ENCODE assay signal across 27 mouse cellular contexts in genomic region chr17:66435982-66436381, GRCm38 (mm10). TPM values are rescaled to one million over a fixed set of nuclear protein-coding genes. Genes with fewer than 3 reads are reported as not detected.
DNase-seq lines count a peak whose midpoint lies in the region; ATAC-seq lines count a peak whose summit lies in the region.
"Had no signal": no experiment of that assay in that cellular context is flagged by ENCODE, and none has a peak within 500 bp of the region (broad histone marks: within the 10 kb centered on the region; RNA-seq: fewer than 3 reads in every experiment).

No protein-coding gene starts in this region.

- peak; percentile 63 for DNase-seq in cerebellum, adult 9-11 months
- no peak for DNase-seq in cerebellum, adult 11 months
- DNase-seq in hindbrain, embryonic 14.5 days (ENCODE audit: low spot score), result no peak
- no peak for DNase-seq in embryo, embryonic 10 days (ENCODE audit: low spot score)
- DNase-seq: adrenal gland, postnatal 14 days; cerebellum, postnatal 10 days; gastrocnemius, postnatal 25 days; heart, adult 11 months; kidney, adult 2 months; kidney, postnatal 4 days; layer of hippocampus, postnatal 36 days; liver; lung, adult 2 months; lung, postnatal 10 days; right cerebral cortex, postnatal 25 days had no signal

- H3K4me1 ChIP-seq in hindbrain, embryonic 12.5 days, result peaks cover 63% of the 10 kb centered on the region
- peaks cover 29% of the 10 kb centered on the region for H3K4me1 ChIP-seq in hindbrain, embryonic 14.5 days (replicated peaks; ENCODE audit: control insufficient read depth, insufficient read depth, low read length)
- H3K4me1 ChIP-seq in midbrain, embryonic 12.5 days, result peaks cover 60% of the 10 kb centered on the region
- H3K4me1 ChIP-seq in midbrain, embryonic 16.5 days (ENCODE audit: control insufficient read depth, insufficient read depth, low read length), result peaks cover 22% of the 10 kb centered on the region
- H3K4me1 ChIP-seq: heart, embryonic 15.5 days; intestine, embryonic 15.5 days; stomach, embryonic 15.5 days had no signal

- H3K4me3 ChIP-seq in hindbrain, embryonic 12.5 days, result no peak overlapping the region
- H3K4me3 ChIP-seq in hindbrain, embryonic 14.5 days (replicated peaks; ENCODE audit: low read length), result no peak overlapping the region
- no peak overlapping the region for H3K4me3 ChIP-seq in midbrain, embryonic 12.5 days
- H3K4me3 ChIP-seq in midbrain, embryonic 16.5 days (ENCODE audit: low read depth, low read length), result no peak overlapping the region
- H3K4me3 ChIP-seq: embryonic facial prominence, embryonic 10.5 days; embryonic facial prominence, embryonic 15.5 days; heart, embryonic 10.5 days; heart, embryonic 15.5 days; hindbrain, embryonic 15.5 days; intestine, embryonic 15.5 days; stomach, embryonic 15.5 days had no signal

- H3K27me3 ChIP-seq in hindbrain, embryonic 12.5 days, result no peaks in the 10 kb centered on the region
- no peaks in the 10 kb centered on the region for H3K27me3 ChIP-seq in hindbrain, embryonic 14.5 days (ENCODE audit: control insufficient read depth, insufficient read depth, low read length)
- H3K27me3 ChIP-seq in midbrain, embryonic 12.5 days, result no peaks in the 10 kb centered on the region
- no peaks in the 10 kb centered on the region for H3K27me3 ChIP-seq in midbrain, embryonic 16.5 days (ENCODE audit: control insufficient read depth, insufficient read depth, low read depth, low read length)
- H3K27me3 ChIP-seq: embryonic facial prominence, embryonic 15.5 days; heart, embryonic 15.5 days; hindbrain, embryonic 15.5 days; intestine, embryonic 15.5 days; stomach, embryonic 15.5 days had no signal

- WGBS in hindbrain, embryonic 12.5 days, result 85% methylated on average over 15 of the region's 15 CpGs
- 78% methylated on average over 15 of the region's 15 CpGs for WGBS in hindbrain, embryonic 14.5 days
- WGBS in midbrain, embryonic 12.5 days, result 72% methylated on average over 15 of the region's 15 CpGs
- WGBS in midbrain, embryonic 16.5 days, result 67% methylated on average over 15 of the region's 15 CpGs

- peaks cover 21% of the 10 kb centered on the region for H3K36me3 ChIP-seq in hindbrain, embryonic 12.5 days
- peaks cover 23% of the 10 kb centered on the region for H3K36me3 ChIP-seq in hindbrain, embryonic 14.5 days (replicated peaks; ENCODE audit: control insufficient read depth, insufficient read depth)
- H3K36me3 ChIP-seq in midbrain, embryonic 12.5 days, result peaks cover 52% of the 10 kb centered on the region
- H3K36me3 ChIP-seq in midbrain, embryonic 16.5 days (ENCODE audit: control insufficient read depth, insufficient read depth, low read length), result no peaks in the 10 kb centered on the region
- H3K36me3 ChIP-seq: embryonic facial prominence, embryonic 15.5 days; heart, embryonic 15.5 days; intestine, embryonic 15.5 days had no signal

- peak overlapping the region; percentile 17; the same call in 1 of the 2 replicates for H3K27ac ChIP-seq in hindbrain, embryonic 12.5 days
- H3K27ac ChIP-seq in hindbrain, embryonic 14.5 days, result no peak overlapping the region
- H3K27ac ChIP-seq in midbrain, embryonic 12.5 days (replicated peaks), result peak overlapping the region; percentile 15; the same call in 1 of the 2 replicates
- H3K27ac ChIP-seq in midbrain, embryonic 16.5 days (ENCODE audit: low read length), result no peak overlapping the region
- H3K27ac ChIP-seq: embryonic facial prominence, embryonic 10.5 days; embryonic facial prominence, embryonic 15.5 days; heart, embryonic 10.5 days; heart, embryonic 15.5 days; hindbrain, embryonic 15.5 days; intestine, embryonic 15.5 days; liver, embryonic 14.5 days; macrophage; stomach, embryonic 15.5 days had no signal

- no peak overlapping the region for H3K4me2 ChIP-seq in hindbrain, embryonic 12.5 days (replicated peaks)
- H3K4me2 ChIP-seq in hindbrain, embryonic 14.5 days (replicated peaks), result no peak overlapping the region
- no peak overlapping the region for H3K4me2 ChIP-seq in midbrain, embryonic 12.5 days (replicated peaks)
- no peak overlapping the region for H3K4me2 ChIP-seq in midbrain, embryonic 16.5 days (ENCODE audit: low read length)
- H3K4me2 ChIP-seq: embryonic facial prominence, embryonic 15.5 days; heart, embryonic 15.5 days; hindbrain, embryonic 15.5 days; intestine, embryonic 15.5 days; stomach, embryonic 15.5 days had no signal

- ATAC-seq in hindbrain, embryonic 12.5 days (ENCODE audit: low FRiP score), result no peak
- no peak for ATAC-seq in hindbrain, embryonic 14.5 days (ENCODE audit: low FRiP score)
- ATAC-seq in midbrain, embryonic 12.5 days (ENCODE audit: low FRiP score, low read depth), result no peak
- no peak for ATAC-seq in midbrain, embryonic 16.5 days
- ATAC-seq: intestine, embryonic 15.5 days had no signal

- H3K9ac ChIP-seq in hindbrain, embryonic 12.5 days, result no peak overlapping the region
- H3K9ac ChIP-seq in hindbrain, embryonic 14.5 days, result no peak overlapping the region
- H3K9ac ChIP-seq in midbrain, embryonic 12.5 days (replicated peaks), result no peak overlapping the region
- no peak overlapping the region for H3K9ac ChIP-seq in midbrain, embryonic 16.5 days (ENCODE audit: low read depth, low read length)
- H3K9ac ChIP-seq: embryonic facial prominence, embryonic 15.5 days; heart, embryonic 15.5 days; hindbrain, embryonic 15.5 days; intestine, embryonic 15.5 days; liver, embryonic 14.5 days; stomach, embryonic 15.5 days had no signal

- no peaks in the 10 kb centered on the region for H3K9me3 ChIP-seq in hindbrain, embryonic 12.5 days (replicated peaks)
- H3K9me3 ChIP-seq in hindbrain, embryonic 14.5 days (ENCODE audit: control insufficient read depth, low read length), result no peaks in the 10 kb centered on the region
- no peaks in the 10 kb centered on the region for H3K9me3 ChIP-seq in midbrain, embryonic 12.5 days
- H3K9me3 ChIP-seq in midbrain, embryonic 16.5 days (replicated peaks; ENCODE audit: control insufficient read depth, low read length, poor library complexity, severe bottlenecking), result no peaks in the 10 kb centered on the region
- H3K9me3 ChIP-seq: embryonic facial prominence, embryonic 10.5 days; embryonic facial prominence, embryonic 15.5 days; heart, embryonic 10.5 days; heart, embryonic 15.5 days; hindbrain, embryonic 15.5 days; intestine, embryonic 15.5 days; stomach, embryonic 15.5 days had no signal

RNA-seq across cellular contexts. Expression of gene Mtcl1, which starts 13.6 kb away (rescaled TPM):
- 60.3 and 60.4 TPM in 2 replicates for polyA plus RNA-seq in hindbrain, embryonic 12.5 days (2016; fragmentation: Nextera tagmentation; extraction: Ambion mirVana)
- polyA plus RNA-seq in hindbrain, embryonic 14.5 days (2014; fragmentation: Nextera tagmentation; extraction: Ambion mirVana), result 35.1 and 37.9 TPM in 2 replicates
- polyA plus RNA-seq in midbrain, embryonic 12.5 days (2016; fragmentation: Nextera tagmentation; extraction: Ambion mirVana), result 72.5 and 91.2 TPM in 2 replicates
- 29.4 and 34.7 TPM in 2 replicates for polyA plus RNA-seq in midbrain, embryonic 16.5 days (2015; fragmentation: Nextera tagmentation; extraction: Ambion mirVana)
- polyA plus RNA-seq: macrophage had no signal

Comparison
In these comparisons a context has a peak if more than half of its experiments do, and no peak if none do; other contexts are left out.
1. H3K27ac ChIP-seq: peak in hindbrain, embryonic 12.5 days (single experiment) and midbrain, embryonic 12.5 days (single experiment); none in hindbrain, embryonic 14.5 days (single experiment) and midbrain, embryonic 16.5 days (single experiment).